ENCODE assay signal across 8 mouse cellular contexts in genomic region chr12:99884269-99885261, GRCm38 (mm10). TPM values are rescaled to one million over a fixed set of nuclear protein-coding genes. Genes with fewer than 3 reads are reported as not detected.
DNase-seq lines count a peak whose midpoint lies in the region; ATAC-seq lines count a peak whose summit lies in the region.

TSS of gene Efcab11 (minus strand) at chr12:99884439.
TSS of gene Tdp1 (plus strand) at chr12:99884517.

- peak; percentile 98 for DNase-seq in Muller cell, postnatal 12 days (ENCODE audit: inconsistent ontology term)
- DNase-seq in cerebellum, adult 9-11 months, result peak; percentile 94
- DNase-seq in frontal cortex, postnatal 10 days (ENCODE audit: low spot score in 2 of 2), result peak; percentile 83 to 91
- peak; percentile 82 to 84 for DNase-seq in layer of hippocampus, postnatal 25 days (ENCODE audit: extremely low spot score in 1 of 2, low spot score in 1 of 2)
- peak; percentile 93 for DNase-seq in lung, postnatal 25 days (ENCODE audit: low spot score)
- DNase-seq in retina, embryonic 14.5 days (ENCODE audit: low spot score), result peak; percentile 96
- DNase-seq in thymus, postnatal 4 days, result peak; percentile 96

- H3K27me3 ChIP-seq in hindbrain, embryonic 13.5 days, result no peaks in the 10 kb centered on the region

- ATAC-seq in hindbrain, embryonic 13.5 days (ENCODE audit: low FRiP score), result peak; percentile 79

- peak within 1 kb of the TSS; percentile 87 for H3K27ac ChIP-seq in hindbrain, embryonic 13.5 days

- peak within 1 kb of the TSS; percentile 90 for H3K9ac ChIP-seq in hindbrain, embryonic 13.5 days

- peaks cover 4% of the 10 kb centered on the region; the same call in 1 of the 2 replicates for H3K36me3 ChIP-seq in hindbrain, embryonic 13.5 days

- peaks cover 30% of the 10 kb centered on the region for H3K4me1 ChIP-seq in hindbrain, embryonic 13.5 days (replicated peaks)

- peak within 1 kb of the TSS; percentile 71 for H3K4me3 ChIP-seq in hindbrain, embryonic 13.5 days

- WGBS in hindbrain, embryonic 13.5 days, result under 1% methylated on average over 73 of the region's 73 CpGs

- H3K4me2 ChIP-seq in hindbrain, embryonic 13.5 days, result peak within 1 kb of the TSS; percentile 91

- no peaks in the 10 kb centered on the region for H3K9me3 ChIP-seq in hindbrain, embryonic 13.5 days

RNA-seq across cellular contexts. Expression of gene Efcab11, which starts in this region (rescaled TPM):
- polyA plus RNA-seq in hindbrain, embryonic 13.5 days (2015; fragmentation: Nextera tagmentation; extraction: Ambion mirVana), result 5.7 and 6.1 TPM in 2 replicates
- total RNA-seq in layer of hippocampus, postnatal 25 days (2021), result under 1 TPM; 0.26 to 0.27 TPM

RNA-seq across cellular contexts. Expression of gene Tdp1, which starts in this region (rescaled TPM):
- 48.2 and 52.3 TPM in 2 replicates for polyA plus RNA-seq in hindbrain, embryonic 13.5 days (2015; fragmentation: Nextera tagmentation; extraction: Ambion mirVana)
- total RNA-seq in layer of hippocampus, postnatal 25 days (2021), result 10 to 100 TPM; 26.2 to 29.5 TPM

Comparison
In these comparisons a context has a peak if more than half of its experiments do, and no peak if none do; other contexts are left out.
1. Peak in every context shown above with its lines: DNase-seq, ATAC-seq, H3K4me3 ChIP-seq and H3K27ac ChIP-seq.